Mouse (Mus musculus) liver, adult 2 months (tissue): ENCODE measurements around the gene Wipf1.

Experiments
- CTCF ChIP-seq: fragments of 200-500 bp; IDR thresholded peaks from 2 replicates; pipeline ENCODE4 v1.5.1; 2011; ENCODE audit warnings: low read depth, low read length, control low read depth
- POLR2A ChIP-seq: fragments of 200-500 bp; IDR thresholded peaks from 2 replicates; pipeline ENCODE4 v1.6.1; 2011; ENCODE audit warnings: low read length, control low read depth; ENCODE audit not compliant: insufficient read depth; ENCODE audit errors: extremely low read depth

GRCm38 (mm10) chr2:73574418-73574817 is 44.9 kb upstream of the Wipf1 start:
- no peak for TF ChIP-seq CTCF
- no peak for TF ChIP-seq POLR2A
